Mouse (Mus musculus) heart, postnatal 0 days (tissue): ENCODE results near the gene Rpa2.

Source experiments
- CTCF ChIP-seq: IDR thresholded peaks from 2 replicates; pipeline ENCODE4 v1.5.1; 2016; ENCODE audit warnings: antibody characterized with exemption, control low read depth, low read depth
- EP300 ChIP-seq: IDR thresholded peaks from 2 replicates; pipeline ENCODE4 v1.6.1; 2016; ENCODE audit warnings: antibody characterized with exemption, low read depth

DNA sequence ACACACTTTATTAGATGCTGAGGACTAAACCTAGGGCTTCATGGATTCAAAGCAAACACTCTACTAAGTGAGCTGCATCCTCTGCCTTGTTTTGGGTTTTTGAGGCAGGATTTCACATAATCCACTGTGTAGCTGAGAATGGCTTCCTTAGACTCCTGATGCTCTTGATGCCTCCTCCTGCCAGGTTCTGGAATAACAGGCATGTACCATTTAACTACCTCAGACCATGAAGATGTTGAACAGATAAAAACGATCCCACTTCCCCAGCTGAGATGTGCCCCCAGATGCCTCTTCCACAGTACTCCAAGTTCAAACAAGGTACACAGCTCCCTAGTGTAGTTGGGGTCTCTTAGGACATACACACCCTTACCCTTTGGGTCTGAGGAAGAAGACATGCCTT lies 29.3 kb downstream of the Rpa2 start:
- no peak for TF ChIP-seq CTCF
- no peak for TF ChIP-seq EP300
